Mouse (Mus musculus) midbrain, postnatal 0 days (tissue): ENCODE results near the gene Mrpl12. TPM values are rescaled to one million over a fixed set of nuclear protein-coding genes. Genes with fewer than 3 reads are reported as not detected.
A peak's percentile ranks its signal among the peaks of the same experiment; 100 is the strongest.

Experiments used
- ATAC-seq: fragments of 200-750 bp; cut with Nextera tagmentation; 2 replicates; pipeline ENCODE4 v1.8.0; 2017; ENCODE audit warnings: moderate number of reproducible peaks, mild to moderate bottlenecking, moderate TSS enrichment, moderate library complexity; ENCODE audit not compliant: low FRiP score
- DNase-seq: peaks from one replicate; pipeline ENCODE4 v3.0.0-alpha.2; 2015; ENCODE audit warnings: low spot score
- H3K27ac ChIP-seq: fragments of 300-500 bp; sonication (generic); 2 replicates; pipeline ENCODE4 v1.5.1; 2014; ENCODE audit warnings: low read depth, mild to moderate bottlenecking, low read length, mixed read lengths
- H3K27me3 ChIP-seq: fragments of 300-500 bp; sonication (generic); 2 replicates; pipeline ENCODE4 v1.6.1; 2014; ENCODE audit warnings: low read length, control low read depth, mixed read lengths; ENCODE audit not compliant: insufficient read depth
- H3K36me3 ChIP-seq: fragments of 300-500 bp; sonication (generic); 2 replicates; pipeline ENCODE4 v1.6.1; 2014; ENCODE audit warnings: low read length, control low read depth, mixed read lengths; ENCODE audit not compliant: insufficient read depth
- H3K4me1 ChIP-seq: fragments of 300-500 bp; sonication (generic); 2 replicates; pipeline ENCODE4 v1.6.1; 2014; ENCODE audit warnings: mild to moderate bottlenecking, control low read depth, antibody characterized with exemption, low read length, mixed read lengths; ENCODE audit not compliant: insufficient read depth
- H3K4me2 ChIP-seq: fragments of 300-500 bp; sonication (generic); 2 replicates; pipeline ENCODE4 v1.6.1; 2014; ENCODE audit warnings: low read depth, mild to moderate bottlenecking, low read length, mixed read lengths; ENCODE audit not compliant: poor library complexity, severe bottlenecking
- H3K4me3 ChIP-seq: fragments of 300-500 bp; sonication (generic); 2 replicates; pipeline ENCODE4 v1.5.1; 2014; ENCODE audit warnings: low read depth, mild to moderate bottlenecking, low read length, moderate library complexity
- H3K9ac ChIP-seq: fragments of 300-500 bp; sonication (generic); replicated peaks from 2 replicates; pipeline ENCODE4 v1.6.1; 2014; ENCODE audit warnings: mild to moderate bottlenecking, low read length, moderate library complexity, mixed read lengths; ENCODE audit not compliant: poor library complexity, severe bottlenecking
- H3K9me3 ChIP-seq: fragments of 300-500 bp; sonication (generic); 2 replicates; pipeline ENCODE4 v1.6.1; 2016; ENCODE audit warnings: low read length, control low read depth
- CTCF ChIP-seq: IDR thresholded peaks from 2 replicates; pipeline ENCODE4 v1.5.1; 2016; ENCODE audit warnings: antibody characterized with exemption, mild to moderate bottlenecking
- WGBS: fragments of 180-500 bp; shearing (Covaris S2); extraction: QIAGEN DNeasy Blood & Tissue Kit; methylation state at CpG from one replicate; pipeline ENCODE4 v1.1.7; 2014; 5-methylcytosine and 5-hydroxymethylcytosine counted together
- polyA plus RNA-seq: library from polyadenylated mRNA; unstranded; fragments of >200 nt; fragmentation: Nextera tagmentation; extraction: Ambion mirVana; gene quantifications from 2 replicates; pipeline ENCODE4 v1.2.1, GENCODE M21; 2015
- total RNA-seq: library from RNA; depleted of rRNA; stranded (reverse); fragments of >200 nt; gene quantifications from 2 replicates; pipeline ENCODE4 v1.2.3, GENCODE M21; 2014; rRNA removed

Gene Mrpl12
- total and polyA plus RNA-seq, 2 experiments from 2014 or later = 42.7 to 147 TPM

DNA sequence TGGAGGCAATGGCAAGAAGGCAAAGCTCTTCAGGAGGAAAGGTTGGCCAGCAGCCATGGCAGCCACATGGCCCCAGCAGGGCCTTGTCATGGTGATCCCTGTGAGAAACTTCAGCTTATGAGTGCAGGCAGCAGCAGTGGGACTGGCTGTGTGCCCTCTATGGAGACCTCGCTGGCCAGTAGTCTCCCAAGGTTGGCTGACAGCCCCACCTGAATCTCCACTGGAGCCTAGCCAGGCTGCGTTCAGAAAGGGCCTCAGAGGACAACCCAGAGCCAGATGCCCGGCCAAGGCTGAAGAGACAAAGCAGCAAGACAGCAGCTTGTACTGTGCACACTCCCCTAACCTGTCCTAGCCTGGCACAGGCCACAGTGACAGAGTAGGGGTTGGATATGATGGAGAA, 54.1 kb downstream of the Mrpl12 start:
- H3K4me1 ChIP-seq = peaks cover 9% of the 10 kb centered on the region; the same call in 1 of the 2 replicates
- 69% methylated on average over 3 of the region's 3 CpGs for WGBS
- peak; percentile 83 for DNase-seq
- no peak overlapping the region for H3K4me3 ChIP-seq
- no peaks in the 10 kb centered on the region for H3K9me3 ChIP-seq
- no peak for TF ChIP-seq CTCF
- no peak overlapping the region for H3K9ac ChIP-seq
- no peaks in the 10 kb centered on the region; the same call in 1 of the 2 replicates for H3K27me3 ChIP-seq
- no peak overlapping the region for H3K27ac ChIP-seq
- H3K36me3 ChIP-seq = peaks cover 16% of the 10 kb centered on the region
- ATAC-seq = no peak
- no peak overlapping the region for H3K4me2 ChIP-seq

Other genes with a start within 250 kb of the Mrpl12 start
- gene Actg1, start 136.1 kb upstream of the Mrpl12 start, total RNA-seq = 2,534 and 2,842 TPM in 2 replicates
- gene Actg1, start 136.1 kb upstream of the Mrpl12 start, polyA plus RNA-seq = 3,992 and 4,056 TPM in 2 replicates
- gene Fscn2, start 123.1 kb upstream of the Mrpl12 start, total RNA-seq = 0.71 TPM in 1 of 2 replicates, not detected in the other
- 0.71 and 1.5 TPM in 2 replicates for gene Fscn2, start 123.1 kb upstream of the Mrpl12 start, polyA plus RNA-seq
- gene Faap100, start 105.8 kb upstream of the Mrpl12 start, total RNA-seq = 165 and 180 TPM in 2 replicates
- 109 and 114 TPM in 2 replicates for gene Faap100, start 105.8 kb upstream of the Mrpl12 start, polyA plus RNA-seq
- 64.4 and 66.0 TPM in 2 replicates for gene Nploc4, start 46.9 kb upstream of the Mrpl12 start, total RNA-seq
- gene Nploc4, start 46.9 kb upstream of the Mrpl12 start, polyA plus RNA-seq = 26.0 and 27.1 TPM in 2 replicates
- 0.11 TPM in 1 of 2 replicates, not detected in the other for gene Tspan10, start 42.0 kb upstream of the Mrpl12 start, total RNA-seq
- not detected in 2 replicates for gene Tspan10, start 42.0 kb upstream of the Mrpl12 start, polyA plus RNA-seq
- gene Pde6g, start 31.1 kb upstream of the Mrpl12 start, total RNA-seq = not detected in 2 replicates
- 0.37 TPM in 1 of 2 replicates, not detected in the other for gene Pde6g, start 31.1 kb upstream of the Mrpl12 start, polyA plus RNA-seq
- 7.9 and 9.7 TPM in 2 replicates for gene Oxld1, start 26.5 kb upstream of the Mrpl12 start, total RNA-seq
- 11.4 and 11.5 TPM in 2 replicates for gene Oxld1, start 26.5 kb upstream of the Mrpl12 start, polyA plus RNA-seq
- gene Ccdc137, start 26.5 kb upstream of the Mrpl12 start, total RNA-seq = 14.8 and 18.2 TPM in 2 replicates
- 17.0 and 19.8 TPM in 2 replicates for gene Ccdc137, start 26.5 kb upstream of the Mrpl12 start, polyA plus RNA-seq
- 62.8 and 72.6 TPM in 2 replicates for gene Arl16, start 17.0 kb upstream of the Mrpl12 start, total RNA-seq
- 65.7 and 73.0 TPM in 2 replicates for gene Arl16, start 17.0 kb upstream of the Mrpl12 start, polyA plus RNA-seq
- 28.4 and 30.1 TPM in 2 replicates for gene Slc25a10, start 7.2 kb downstream of the Mrpl12 start, total RNA-seq
- 19.8 and 21.4 TPM in 2 replicates for gene Slc25a10, start 7.2 kb downstream of the Mrpl12 start, polyA plus RNA-seq
- gene Gcgr, start 46.1 kb downstream of the Mrpl12 start, total RNA-seq = 0.60 TPM in 1 of 2 replicates, not detected in the other
- 0.17 and 0.21 TPM in 2 replicates for gene Gcgr, start 46.1 kb downstream of the Mrpl12 start, polyA plus RNA-seq
- 132 and 138 TPM in 2 replicates for gene Mcrip1, start 65.1 kb downstream of the Mrpl12 start, total RNA-seq
- 243 and 270 TPM in 2 replicates for gene Mcrip1, start 65.1 kb downstream of the Mrpl12 start, polyA plus RNA-seq
- gene Ppp1r27, start 66.5 kb downstream of the Mrpl12 start, total RNA-seq = not detected in 2 replicates
- gene Ppp1r27, start 66.5 kb downstream of the Mrpl12 start, polyA plus RNA-seq = not detected in 2 replicates
- gene P4hb, start 88.6 kb downstream of the Mrpl12 start, total RNA-seq = 161 and 165 TPM in 2 replicates
- 191 and 209 TPM in 2 replicates for gene P4hb, start 88.6 kb downstream of the Mrpl12 start, polyA plus RNA-seq
- 233 and 286 TPM in 2 replicates for gene Arhgdia, start 97.0 kb downstream of the Mrpl12 start, total RNA-seq
- 390 and 417 TPM in 2 replicates for gene Arhgdia, start 97.0 kb downstream of the Mrpl12 start, polyA plus RNA-seq
- 70.8 and 86.9 TPM in 2 replicates for gene Alyref, start 113.8 kb downstream of the Mrpl12 start, total RNA-seq
- 130 and 145 TPM in 2 replicates for gene Alyref, start 113.8 kb downstream of the Mrpl12 start, polyA plus RNA-seq
- gene Anapc11, start 113.8 kb downstream of the Mrpl12 start, total RNA-seq = 41.1 and 58.4 TPM in 2 replicates
- gene Anapc11, start 113.8 kb downstream of the Mrpl12 start, polyA plus RNA-seq = 193 and 203 TPM in 2 replicates
- gene Npb, start 123.9 kb downstream of the Mrpl12 start, total RNA-seq = not detected in 2 replicates
- 1.3 TPM in 2 replicates for gene Npb, start 123.9 kb downstream of the Mrpl12 start, polyA plus RNA-seq
- gene Pcyt2, start 133.3 kb downstream of the Mrpl12 start, total RNA-seq = 130 and 137 TPM in 2 replicates
- gene Pcyt2, start 133.3 kb downstream of the Mrpl12 start, polyA plus RNA-seq = 129 and 143 TPM in 2 replicates
- gene Sirt7, start 140.6 kb downstream of the Mrpl12 start, total RNA-seq = 31.3 and 39.7 TPM in 2 replicates
- 34.7 and 36.0 TPM in 2 replicates for gene Sirt7, start 140.6 kb downstream of the Mrpl12 start, polyA plus RNA-seq
- 42.1 and 46.5 TPM in 2 replicates for gene Mafg, start 149.0 kb downstream of the Mrpl12 start, total RNA-seq
- gene Mafg, start 149.0 kb downstream of the Mrpl12 start, polyA plus RNA-seq = 40.8 and 41.7 TPM in 2 replicates
- gene Pycr1, start 159.2 kb downstream of the Mrpl12 start, total RNA-seq = 8.6 and 10.8 TPM in 2 replicates
- gene Pycr1, start 159.2 kb downstream of the Mrpl12 start, polyA plus RNA-seq = 10.4 and 11.7 TPM in 2 replicates
- 1.5 and 1.6 TPM in 2 replicates for gene Myadml2, start 163.5 kb downstream of the Mrpl12 start, total RNA-seq
- 1.4 and 1.7 TPM in 2 replicates for gene Myadml2, start 163.5 kb downstream of the Mrpl12 start, polyA plus RNA-seq
- 5.5 and 10.5 TPM in 2 replicates for gene Notum, start 176.6 kb downstream of the Mrpl12 start, total RNA-seq
- gene Notum, start 176.6 kb downstream of the Mrpl12 start, polyA plus RNA-seq = 3.1 and 3.6 TPM in 2 replicates
- 106 and 113 TPM in 2 replicates for gene Aspscr1, start 188.4 kb downstream of the Mrpl12 start, total RNA-seq
- 143 and 153 TPM in 2 replicates for gene Aspscr1, start 188.4 kb downstream of the Mrpl12 start, polyA plus RNA-seq
- 70.8 and 76.0 TPM in 2 replicates for gene Cenpx, start 229.1 kb downstream of the Mrpl12 start, total RNA-seq
- 94.5 and 94.6 TPM in 2 replicates for gene Cenpx, start 229.1 kb downstream of the Mrpl12 start, polyA plus RNA-seq
- 44.8 and 47.8 TPM in 2 replicates for gene Lrrc45, start 229.3 kb downstream of the Mrpl12 start, total RNA-seq
- gene Lrrc45, start 229.3 kb downstream of the Mrpl12 start, polyA plus RNA-seq = 46.8 and 51.0 TPM in 2 replicates
- 766 and 788 TPM in 2 replicates for gene Rac3, start 236.9 kb downstream of the Mrpl12 start, total RNA-seq
- gene Rac3, start 236.9 kb downstream of the Mrpl12 start, polyA plus RNA-seq = 808 and 853 TPM in 2 replicates
- 6.9 and 11.2 TPM in 2 replicates for gene Dcxr, start 242.7 kb downstream of the Mrpl12 start, total RNA-seq
- gene Dcxr, start 242.7 kb downstream of the Mrpl12 start, polyA plus RNA-seq = 9.9 and 12.3 TPM in 2 replicates
- gene Cbr2, start 247.5 kb downstream of the Mrpl12 start, total RNA-seq = 3.6 and 5.2 TPM in 2 replicates
- gene Cbr2, start 247.5 kb downstream of the Mrpl12 start, polyA plus RNA-seq = 4.0 and 4.4 TPM in 2 replicates